Mouse (Mus musculus) heart, adult 2 months (tissue): ENCODE data around the gene Mon2.

Experiments
- CTCF ChIP-seq: fragments of 200-600 bp; IDR thresholded peaks from 2 replicates; pipeline ENCODE4 v1.8.1; 2022; ENCODE audit warnings: antibody characterized with exemption, mild to moderate bottlenecking, moderate library complexity
- EP300 ChIP-seq: fragments of 200-500 bp; IDR thresholded peaks from 2 replicates; pipeline ENCODE4 v1.6.1; 2011; ENCODE audit warnings: low read depth, low read length, control low read depth; ENCODE audit not compliant: insufficient read depth

- no peak for TF ChIP-seq EP300
- TF ChIP-seq CTCF: no peak
Measured at GRCm38 (mm10) chr10:122999356-122999755, 76.9 kb downstream of the Mon2 start.
